Mouse (Mus musculus): ENCODE results near the gene Slamf9.

DNA sequence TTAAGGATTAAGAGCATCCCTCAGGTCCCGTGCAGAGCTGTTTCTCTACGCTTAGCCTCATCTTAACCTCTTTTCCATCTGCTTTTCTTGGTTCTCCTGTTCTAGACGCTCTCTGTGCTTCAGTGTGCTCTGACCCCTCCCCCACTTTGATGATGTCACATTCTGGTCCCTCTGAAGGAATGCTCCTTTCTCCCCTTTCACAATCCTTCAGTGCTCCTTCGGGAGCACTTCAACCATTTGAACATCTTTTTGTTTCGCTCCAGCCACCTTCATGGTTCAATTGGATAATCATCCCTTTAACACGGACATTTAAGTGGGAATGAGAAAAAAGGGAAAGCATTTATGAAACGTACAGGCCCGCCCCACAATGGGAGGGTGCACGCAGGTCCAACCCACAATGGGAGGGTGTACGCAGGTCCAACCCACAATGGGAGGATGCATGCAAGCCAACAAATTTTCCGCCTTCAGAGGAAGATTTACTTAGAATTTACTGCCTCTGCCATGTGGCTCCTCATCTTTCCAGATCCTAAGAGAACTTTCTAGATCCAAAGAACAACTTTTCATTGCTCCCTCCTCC, 6.8 kb upstream of the Slamf9 start:
- TF ChIP-seq CTCF (IDR thresholded peaks at IDR 0.05; ENCODE audit: extremely low read depth, insufficient read depth, low read length) (no peak), POLR2A (IDR thresholded peaks at IDR 0.05; ENCODE audit: extremely low read depth, insufficient read depth, low read length) (no peak)
